Mouse (Mus musculus) right cerebral cortex, adult 2 months (tissue): ENCODE data around the gene Tst.
A peak's percentile ranks its signal among the peaks of the same experiment; 100 is the strongest.

ENCODE experiments used
- DNase-seq, 2 experiments: peaks; one replicate each; pipeline ENCODE4 v3.0.0; 2021 to 2022; ENCODE audit warnings: low spot score in 2 of 2

The Tst gene

DNA sequence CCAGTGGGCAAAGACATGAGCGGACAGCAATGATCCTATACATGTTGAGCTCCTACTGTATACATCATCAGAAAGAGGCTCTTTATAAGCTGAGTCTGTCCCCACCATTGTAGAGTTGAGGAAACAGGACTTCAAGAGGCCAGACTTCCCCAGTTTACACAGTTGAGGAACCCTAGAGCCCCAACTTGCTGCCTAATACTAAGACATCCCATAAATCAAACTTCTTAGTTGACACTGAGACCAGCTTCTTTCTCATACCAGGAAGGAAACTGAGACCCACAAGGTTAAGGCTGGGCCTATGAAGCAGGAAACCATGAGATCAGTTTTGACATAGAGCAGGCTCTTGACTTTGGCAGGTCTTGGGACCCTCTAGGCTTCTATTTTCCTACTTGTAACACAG, 20.1 kb downstream of the Tst start:
- DNase-seq: no peak

DNA sequence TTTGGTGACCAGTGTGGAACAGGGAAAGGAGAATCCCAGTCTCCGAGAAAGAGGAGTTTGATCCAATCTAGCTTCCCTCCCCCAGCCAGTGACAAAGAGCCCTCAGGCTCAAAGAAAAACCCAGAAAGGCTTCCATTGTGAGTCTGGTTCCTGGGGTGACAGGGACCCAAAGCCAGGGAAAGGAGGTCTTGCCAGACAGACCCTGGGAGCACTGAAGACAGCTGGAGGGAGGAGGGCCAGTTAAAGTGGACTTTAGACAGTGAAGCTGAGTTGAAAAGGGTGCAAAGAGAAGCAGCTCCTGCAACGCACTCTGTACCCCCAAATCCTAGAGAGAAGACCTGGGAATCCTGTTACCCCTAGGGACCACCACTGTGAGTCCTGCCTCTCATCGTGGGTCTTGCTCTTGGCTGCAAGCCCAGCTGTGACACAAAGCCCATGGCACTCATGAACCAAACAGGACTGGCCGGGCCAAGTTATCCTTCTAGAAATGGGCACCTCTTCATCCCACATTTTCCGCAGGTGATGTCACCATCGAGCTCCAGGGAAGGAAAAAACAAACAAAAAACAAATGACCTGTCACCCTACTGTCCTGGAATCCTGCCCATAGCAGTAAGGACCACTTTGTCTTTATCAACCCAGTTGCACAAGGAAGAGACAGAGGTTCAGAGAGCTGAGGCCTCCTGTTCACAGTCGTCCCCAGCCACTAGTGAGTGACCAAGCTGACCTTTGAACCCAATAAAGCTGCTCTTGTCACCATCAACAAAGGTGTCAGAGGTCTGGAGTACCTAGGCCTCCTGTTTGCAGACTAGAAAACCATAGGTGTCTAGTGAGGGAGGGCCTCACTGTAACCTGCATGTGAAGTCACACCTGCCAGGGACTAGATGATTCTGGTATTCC, 21.2 kb downstream of the Tst start:
- no peak for DNase-seq

DNA sequence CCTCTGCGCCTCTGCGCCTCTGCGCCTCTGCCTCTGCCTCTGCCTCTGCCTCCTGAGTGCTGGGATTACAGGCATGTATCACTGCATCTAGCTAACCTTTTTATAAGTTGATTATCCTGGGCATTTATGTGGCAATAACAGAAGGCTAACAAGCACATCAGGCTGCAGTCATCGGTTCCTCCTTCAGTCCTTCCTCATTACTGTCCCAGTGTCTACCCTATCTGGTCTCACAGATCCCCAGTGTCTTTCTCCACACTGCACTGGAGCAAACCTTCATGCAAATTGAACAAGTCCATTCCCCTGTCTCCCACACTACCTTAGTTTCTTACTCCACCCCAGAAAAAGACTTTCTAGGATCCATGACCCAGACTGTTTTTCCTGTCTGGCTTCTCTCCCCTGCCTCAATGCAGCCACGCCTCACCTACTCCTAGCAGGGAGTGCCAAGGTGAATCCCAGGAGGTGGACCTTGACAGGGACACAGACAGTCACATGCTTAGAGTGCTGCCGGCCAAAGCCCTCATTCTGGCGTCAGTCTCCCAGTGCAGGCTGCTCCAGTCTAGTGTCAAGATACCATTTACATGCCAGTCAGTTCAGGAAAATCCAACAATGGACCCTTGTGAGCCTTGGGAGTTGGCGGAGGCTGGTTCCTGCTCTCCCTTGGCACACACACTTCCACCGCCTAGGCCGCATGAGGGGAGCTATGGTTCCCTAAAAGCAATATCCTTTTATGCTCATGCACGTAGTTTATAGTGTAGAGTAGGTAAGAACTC, 22.1 kb downstream of the Tst start:
- peak in 1 of 2 experiments; percentile 18 for DNase-seq

DNA sequence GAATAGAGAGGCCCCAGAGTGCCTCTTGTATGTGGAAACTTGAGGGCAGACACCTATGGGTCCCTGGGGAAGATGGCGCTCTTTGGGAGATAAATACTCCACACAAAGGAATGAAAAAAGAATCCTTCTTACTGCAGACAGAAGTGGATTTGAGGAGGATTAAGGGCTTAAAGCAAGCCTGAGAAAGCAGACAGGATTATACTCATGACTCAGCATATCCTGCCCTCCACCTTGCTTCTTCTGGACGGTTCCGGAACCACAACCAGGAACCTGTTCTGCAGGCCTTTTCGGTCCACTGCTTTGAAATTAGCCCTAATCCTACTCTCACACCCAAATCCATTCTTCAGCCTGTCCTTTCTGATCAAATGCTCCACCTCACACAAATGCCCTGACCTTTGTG, 23.6 kb downstream of the Tst start:
- no peak for DNase-seq

DNA sequence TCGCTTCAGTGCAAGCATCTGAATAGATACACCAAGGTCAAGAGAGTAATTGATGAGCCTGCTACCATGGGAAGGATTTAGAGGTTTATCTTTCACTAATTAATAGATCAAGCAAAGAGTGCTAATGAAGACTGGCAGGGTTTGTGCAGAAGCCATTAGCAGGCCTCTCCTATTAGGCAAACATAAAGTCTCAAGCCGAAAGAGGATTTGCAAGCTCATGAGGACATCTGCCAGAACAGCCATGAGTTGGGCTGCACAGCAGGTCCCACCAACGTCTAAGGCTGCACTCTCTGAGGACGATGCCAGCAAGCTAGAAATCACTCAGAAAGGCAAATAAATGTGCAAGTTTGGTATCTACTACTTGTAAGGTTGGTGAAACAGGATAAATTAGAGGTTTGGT, 25.0 kb downstream of the Tst start:
- DNase-seq: no peak

DNA sequence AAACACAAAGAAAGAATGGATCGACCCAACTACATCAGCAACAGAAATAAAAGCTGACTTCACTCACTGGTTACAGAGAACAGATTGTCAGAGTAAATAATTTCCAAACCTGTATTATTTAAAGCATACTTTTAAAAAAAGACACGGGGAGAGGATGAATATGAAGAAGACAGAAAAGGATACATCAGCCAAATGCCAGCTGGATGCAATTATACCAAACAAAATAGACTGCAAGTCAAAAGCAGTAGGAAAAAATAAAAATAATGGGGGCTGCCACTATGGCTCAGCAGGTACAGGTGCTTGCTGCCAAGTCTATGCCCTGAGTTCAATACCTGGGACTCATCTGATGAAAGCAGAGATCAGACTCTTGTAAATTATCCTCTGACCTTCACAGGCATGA, 25.5 kb downstream of the Tst start:
- no peak for DNase-seq

DNA sequence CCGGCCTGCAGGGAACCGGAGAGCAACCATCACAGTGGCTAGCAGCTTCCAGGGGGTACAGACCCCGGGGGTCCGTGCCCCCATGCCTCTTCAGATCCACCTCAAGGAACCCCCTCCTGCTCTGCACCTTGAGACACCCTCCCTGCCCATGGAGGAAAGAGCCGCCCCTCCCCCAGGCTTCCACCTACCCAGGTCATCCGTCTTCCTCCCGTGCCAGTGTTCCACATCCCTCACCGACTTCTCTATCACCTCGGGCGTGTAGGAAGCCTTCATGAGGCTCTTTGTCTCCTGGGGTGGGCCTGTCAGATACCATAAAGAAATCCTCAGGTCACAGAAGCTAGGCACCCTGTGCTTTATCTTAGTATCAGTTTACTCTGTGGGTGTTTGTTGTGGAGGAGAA, 27.2 kb downstream of the Tst start:
- DNase-seq: no peak

DNA sequence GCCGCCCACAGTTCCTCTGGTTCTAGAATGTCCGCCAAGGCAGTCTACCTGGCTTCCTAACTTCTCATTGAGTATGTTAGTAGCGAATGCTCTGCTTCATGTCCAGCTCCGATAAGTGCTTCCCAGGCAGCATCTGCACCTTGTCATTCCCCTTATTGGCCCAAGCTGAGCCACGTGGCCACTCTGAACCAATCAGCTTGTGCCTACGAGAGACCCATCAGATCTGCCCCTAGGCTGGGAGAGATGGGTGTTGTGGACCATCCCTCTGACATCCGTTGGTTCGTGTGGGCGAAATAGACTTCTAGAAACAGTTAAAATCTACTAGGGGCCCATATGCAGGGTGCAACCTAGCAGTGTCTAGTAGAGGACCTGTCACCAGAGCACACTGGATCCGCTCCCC, 27.8 kb downstream of the Tst start:
- no peak for DNase-seq

DNA sequence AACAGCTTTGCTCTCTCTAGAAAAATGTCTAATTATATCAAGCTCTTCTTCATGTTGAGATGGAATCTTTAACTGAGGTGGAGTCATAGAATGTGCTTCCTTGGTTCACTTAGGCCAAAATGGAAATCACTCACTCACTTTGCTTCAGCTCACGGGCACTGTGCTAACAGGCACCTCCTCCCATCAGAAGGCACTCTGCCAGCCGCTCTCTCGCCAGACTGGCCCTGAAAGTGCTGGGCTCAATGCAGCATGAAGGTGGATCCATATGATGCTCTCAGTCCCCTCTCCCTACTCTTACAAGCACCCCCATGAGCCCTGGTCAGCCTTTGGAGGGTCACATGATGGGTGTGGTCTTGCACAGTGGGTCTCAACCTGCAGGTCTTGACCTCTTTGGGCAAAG, 31.5 kb downstream of the Tst start:
- peak in 1 of 2 experiments; percentile 41 for DNase-seq

DNA sequence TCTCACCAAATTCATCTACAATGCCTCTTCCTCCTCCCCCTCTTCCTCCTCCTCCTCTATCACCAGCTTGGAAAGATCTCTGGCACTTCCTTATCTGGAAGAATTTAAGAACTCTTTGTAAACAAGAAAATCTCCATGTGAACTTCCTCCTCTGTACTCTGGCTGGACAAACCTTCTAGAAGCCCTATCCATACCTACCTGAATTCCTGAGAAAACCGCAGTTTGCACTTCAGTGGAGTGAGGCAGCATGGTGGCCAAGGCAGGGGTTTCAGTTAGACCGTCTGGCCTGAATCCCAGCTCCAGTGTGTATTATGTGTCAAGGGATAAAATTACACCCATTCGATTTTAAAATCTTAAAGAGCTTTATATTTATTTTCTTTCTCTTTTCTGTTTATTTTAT, 32.9 kb downstream of the Tst start:
- DNase-seq: no peak

DNA sequence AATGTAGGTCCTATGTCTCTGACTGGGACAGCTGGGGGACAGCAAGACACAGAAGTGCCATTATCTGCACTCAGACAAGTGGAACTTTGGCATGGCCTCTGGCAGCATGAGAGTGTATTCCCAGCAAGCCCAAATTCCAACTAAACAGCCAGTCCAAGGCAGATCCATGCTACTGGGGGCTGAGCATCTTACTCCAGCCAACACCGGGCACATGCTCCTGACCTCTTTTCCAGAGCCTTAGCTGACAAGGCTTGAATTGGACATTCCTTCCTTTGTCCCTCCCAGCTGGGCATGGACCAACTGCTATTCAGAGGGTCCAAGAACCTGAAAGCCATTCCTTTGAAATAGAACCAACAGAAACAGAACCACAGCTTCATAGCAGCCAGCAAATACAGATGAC, 36.1 kb downstream of the Tst start:
- peak in 1 of 2 experiments; percentile 22 for DNase-seq

DNA sequence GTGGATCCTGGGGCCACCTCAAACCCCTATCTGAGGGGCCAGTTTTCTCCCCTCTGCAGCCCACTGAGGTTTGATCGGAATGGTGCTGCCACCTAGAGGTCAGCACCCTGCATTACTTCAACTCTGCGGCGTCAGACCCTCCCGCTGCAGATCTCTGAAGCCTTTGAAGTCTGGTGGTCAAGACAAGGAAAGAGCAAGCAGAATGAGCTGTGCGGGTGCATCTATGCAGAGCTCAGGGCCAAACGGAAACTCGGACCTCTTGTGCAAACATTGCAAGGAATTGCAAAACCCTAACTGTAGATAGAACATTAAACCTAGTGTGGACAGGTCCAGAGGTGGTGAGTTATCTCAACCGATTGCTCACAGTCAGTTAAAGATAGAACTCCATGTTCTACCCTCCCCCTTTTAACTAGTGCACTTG, 36.8 kb downstream of the Tst start:
- DNase-seq: peak in 1 of 2 experiments; percentile 38

DNA sequence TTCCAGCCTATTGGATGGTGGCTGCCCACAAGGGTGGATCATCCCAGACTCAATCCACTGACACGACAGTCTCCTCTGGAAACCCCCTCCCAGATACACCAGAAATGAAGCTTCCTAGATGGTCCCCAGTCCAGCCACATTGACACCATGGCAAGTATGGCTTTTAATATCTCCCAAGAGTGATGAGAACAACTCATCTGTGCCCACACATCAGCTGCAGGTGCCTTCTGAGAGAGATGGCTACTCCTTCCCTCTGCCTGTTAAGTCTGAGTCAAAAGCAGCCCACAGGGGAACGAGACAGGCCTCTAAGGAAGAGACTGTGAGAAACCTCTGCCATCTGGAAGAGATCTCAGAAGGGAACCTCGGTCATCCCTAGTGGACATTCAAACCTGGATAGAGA, 37.9 kb downstream of the Tst start:
- peak in 1 of 2 experiments; percentile 50 for DNase-seq

DNA sequence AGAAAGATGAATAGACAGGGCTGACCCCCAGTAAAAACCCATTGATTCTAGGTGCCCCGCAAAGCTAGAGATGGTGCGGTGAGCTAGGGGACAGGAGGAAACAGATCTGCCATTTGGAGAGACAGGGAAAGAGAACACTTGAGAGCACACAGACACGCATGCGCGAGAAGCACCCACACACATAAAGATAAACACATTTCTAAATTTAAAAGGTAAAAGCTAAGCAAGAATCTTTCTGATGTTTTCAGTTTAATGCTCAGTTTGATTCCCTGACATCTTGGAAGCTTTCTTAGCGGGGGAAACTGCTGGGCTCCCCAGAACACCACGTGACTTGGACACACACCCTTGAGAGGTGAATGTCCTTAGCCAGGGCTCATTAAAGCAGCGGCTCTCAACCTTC, 38.8 kb downstream of the Tst start:
- peak; percentile 44 to 53 for DNase-seq

DNA sequence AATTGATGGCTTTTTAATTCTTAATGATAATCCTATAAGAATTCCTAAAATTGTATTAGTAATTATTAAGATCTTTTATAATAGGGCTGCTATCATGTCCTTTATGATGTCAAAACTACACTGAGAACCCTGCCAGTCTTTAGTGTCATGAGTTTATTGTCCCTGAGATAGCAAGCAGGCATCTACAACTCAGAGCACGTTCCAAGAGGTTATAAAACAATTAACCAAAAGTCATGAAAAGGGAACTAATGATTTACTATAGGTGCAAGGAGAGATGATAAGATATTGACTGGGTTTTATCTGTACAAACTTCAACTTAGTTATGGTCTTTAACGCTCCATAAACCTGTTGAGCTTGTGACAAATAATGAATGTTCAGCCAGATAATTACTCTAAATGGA, 39.8 kb downstream of the Tst start:
- DNase-seq: no peak

DNA sequence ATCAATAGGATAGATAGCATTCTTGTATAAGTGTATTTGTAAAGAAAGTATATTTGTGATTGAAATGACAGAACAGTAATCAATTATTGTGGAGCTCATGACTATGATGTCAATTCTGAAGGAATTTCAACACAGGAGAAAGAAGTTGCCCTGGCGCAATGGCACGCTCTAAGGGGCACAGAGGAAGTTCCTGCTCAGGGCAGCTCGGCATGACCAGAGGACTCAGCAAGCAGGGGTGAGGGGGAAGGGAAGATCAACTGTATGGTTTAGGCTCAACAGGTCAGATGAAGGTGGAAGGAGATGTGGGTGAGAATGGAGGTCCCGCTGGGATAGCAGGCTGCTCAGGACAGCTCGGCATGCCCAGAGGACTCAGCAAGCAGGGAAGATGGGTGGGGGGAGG, 50.2 kb downstream of the Tst start:
- no peak for DNase-seq

DNA sequence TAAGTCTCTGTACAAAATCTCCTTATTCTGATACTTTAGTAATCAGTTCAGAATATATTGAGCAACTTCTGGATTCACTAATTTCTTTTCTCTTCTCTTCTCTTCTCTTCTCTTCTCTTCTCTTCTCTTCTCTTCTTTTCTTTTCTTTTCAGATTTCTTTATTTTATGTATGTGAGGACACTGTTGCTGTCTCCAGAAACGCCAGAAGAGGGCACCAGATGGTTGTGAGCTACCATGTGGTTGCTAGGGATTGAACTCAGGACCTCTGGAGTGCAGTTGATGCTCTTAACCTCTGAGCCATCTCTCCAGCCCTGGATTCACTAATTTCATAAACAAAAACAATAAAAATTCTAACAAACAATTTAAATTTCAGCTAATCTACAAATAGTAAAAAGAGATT, 50.7 kb downstream of the Tst start:
- DNase-seq: peak; percentile 75 to 83

DNA sequence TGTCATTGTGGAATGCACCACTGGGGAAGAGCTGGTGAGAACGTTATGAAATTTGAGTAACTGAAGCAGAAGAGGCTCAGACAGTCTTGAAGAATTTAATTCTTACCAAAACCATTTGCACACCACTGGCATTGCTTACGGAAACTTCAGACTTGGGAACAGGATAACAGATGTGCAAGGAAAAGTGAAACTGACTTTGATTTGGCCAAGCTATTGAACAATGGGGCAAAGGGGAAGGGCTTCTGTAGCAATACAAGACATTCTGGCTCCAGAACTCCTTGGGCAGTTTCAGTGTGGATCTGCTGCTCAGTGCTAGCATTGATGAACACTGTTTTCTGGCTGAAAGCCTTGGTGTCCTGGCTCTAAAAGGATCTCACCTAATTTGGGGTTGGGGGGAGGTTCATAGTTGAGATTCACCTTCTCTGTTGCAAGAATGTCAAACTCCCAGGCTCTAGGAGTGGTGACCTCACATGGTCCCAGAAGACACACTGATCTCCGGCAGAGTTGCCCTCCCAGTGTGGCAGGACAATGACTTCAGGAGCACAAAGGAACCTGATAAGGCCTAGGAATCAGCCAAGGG, 54.0 kb downstream of the Tst start:
- DNase-seq: no peak
